Mouse (Mus musculus): ENCODE results near the gene Susd6.

GRCm38 (mm10) chr12:80783889-80784288 lies 6.4 kb upstream of the Susd6 start:
- TF ChIP-seq POLR2A (IDR thresholded peaks at IDR 0.05; ENCODE audit: insufficient read depth, low read length) (no peak), CTCF (IDR thresholded peaks at IDR 0.05; ENCODE audit: low read depth, low read length) (no peak)

Data from ES-Bruce4 (cell line).